Mouse (Mus musculus): Measurements from ENCODE around the gene Mmp14.

DNA sequence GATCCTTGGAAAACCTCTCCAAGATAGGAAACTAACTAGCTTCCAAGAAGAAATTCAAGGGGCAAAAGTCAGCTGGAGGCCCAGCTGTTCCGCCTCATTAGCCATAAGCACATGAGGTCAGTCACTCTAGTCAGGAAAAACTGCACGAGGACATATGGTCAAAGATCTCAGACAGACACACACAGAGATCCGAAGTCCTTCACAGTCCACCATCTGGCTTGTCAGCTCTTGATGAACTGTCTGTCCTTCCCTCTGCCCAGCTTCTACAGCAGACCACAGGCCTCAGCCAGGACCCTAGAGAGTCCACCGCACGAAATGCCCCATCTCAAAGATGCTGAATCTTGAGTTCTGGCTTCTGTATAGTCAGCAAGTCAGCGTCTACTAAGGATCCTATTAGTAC is 43.9 kb upstream of the Mmp14 start:
- no peak for TF ChIP-seq POLR2A (IDR thresholded peaks at IDR 0.05; ENCODE audit: borderline replicate concordance, extremely low read depth, low read depth, low read length)
- no peak for TF ChIP-seq CTCF (IDR thresholded peaks at IDR 0.05; ENCODE audit: insufficient read depth, low read length)

Measured in lung, adult 2 months (tissue).